Mouse (Mus musculus) E14TG2a.4 (cell line): ENCODE results near the gene Ust.

Source experiments
- CTCF ChIP-seq: conservative IDR thresholded peaks from 2 replicates; pipeline ENCODE4 v1.5.1; 2014; ENCODE audit warnings: low read length
- POU5F1 ChIP-seq: IDR thresholded peaks from 2 replicates; pipeline ENCODE4 v1.6.1; 2014; ENCODE audit warnings: low read length, borderline replicate concordance

DNA sequence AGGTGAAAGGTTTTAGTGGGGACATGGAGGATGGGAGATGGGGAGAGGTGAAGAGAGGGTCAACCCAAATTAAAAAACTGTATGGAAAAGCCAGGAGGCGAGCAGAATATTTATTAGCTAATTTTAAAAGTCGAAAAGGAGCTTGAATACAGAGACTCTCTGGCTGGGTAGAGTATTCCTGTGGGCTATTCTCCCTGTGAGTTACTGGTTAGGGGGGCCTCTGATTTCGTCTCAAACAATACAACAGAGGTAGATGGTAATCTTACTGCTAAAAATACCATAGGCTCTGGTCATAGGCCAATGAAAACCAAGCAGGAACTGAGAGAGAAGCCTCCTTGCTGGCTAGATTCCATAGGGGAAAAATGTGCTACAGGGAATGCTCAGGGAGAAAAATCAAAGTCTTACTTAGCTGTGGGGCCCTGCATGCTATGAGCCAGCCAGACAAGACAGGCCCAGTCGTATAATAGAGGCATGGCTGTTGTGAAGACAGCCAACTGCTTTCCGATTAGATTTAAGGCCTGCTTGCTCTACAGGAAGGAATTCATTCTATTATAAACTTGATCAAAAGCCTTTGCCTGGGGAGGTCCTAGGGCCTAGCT, 23.0 kb downstream of the Ust start:
- TF ChIP-seq CTCF (no peak), POU5F1 (no peak)
